Mouse (Mus musculus) lung, postnatal 0 days (tissue): ENCODE data around the gene Barhl2.

Experiments used
- CTCF ChIP-seq: IDR thresholded peaks from 2 replicates; pipeline ENCODE4 v1.5.1; 2016; ENCODE audit warnings: antibody characterized with exemption, mild to moderate bottlenecking
- EP300 ChIP-seq: IDR thresholded peaks from 2 replicates; pipeline ENCODE4 v1.6.1; 2016; ENCODE audit warnings: antibody characterized with exemption, mild to moderate bottlenecking, control low read depth

DNA sequence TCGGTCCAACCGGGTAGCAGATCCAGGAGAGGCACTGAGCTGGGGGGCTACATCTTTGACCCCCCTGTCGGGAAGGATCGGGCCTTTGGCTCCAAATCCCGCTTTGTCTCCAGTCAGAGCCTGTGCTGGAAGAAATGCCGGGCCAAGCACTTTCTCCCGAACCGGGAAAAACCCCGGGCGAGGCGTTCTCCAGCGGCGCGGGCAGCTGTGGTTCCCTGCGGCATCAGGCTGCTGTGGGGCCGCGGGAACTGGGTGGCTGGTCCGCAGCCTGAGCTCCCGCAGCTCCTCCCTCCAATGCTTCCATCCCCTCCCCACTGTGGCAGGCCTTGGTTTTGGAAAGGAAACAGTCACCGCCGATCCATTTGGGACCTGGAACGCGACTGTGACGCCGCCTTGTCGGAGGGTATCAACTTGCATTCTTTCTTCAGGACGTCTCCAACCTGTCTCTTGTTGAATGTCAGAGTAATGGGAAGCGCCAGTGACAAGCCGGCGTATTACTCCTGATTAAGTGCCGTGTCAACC, 1.2 kb upstream of the Barhl2 start:
- TF ChIP-seq CTCF (no peak), EP300 (no peak)
